Mouse (Mus musculus): ENCODE results near the gene Cdk12. TPM values are rescaled to one million over a fixed set of nuclear protein-coding genes. Genes with fewer than 3 reads are reported as not detected.
A peak's percentile ranks its signal among the peaks of the same experiment; 100 is the strongest.

The Cdk12 gene
- polyA plus RNA-seq, 1 experiment from 2014 or later: 6.7 TPM

DNA sequence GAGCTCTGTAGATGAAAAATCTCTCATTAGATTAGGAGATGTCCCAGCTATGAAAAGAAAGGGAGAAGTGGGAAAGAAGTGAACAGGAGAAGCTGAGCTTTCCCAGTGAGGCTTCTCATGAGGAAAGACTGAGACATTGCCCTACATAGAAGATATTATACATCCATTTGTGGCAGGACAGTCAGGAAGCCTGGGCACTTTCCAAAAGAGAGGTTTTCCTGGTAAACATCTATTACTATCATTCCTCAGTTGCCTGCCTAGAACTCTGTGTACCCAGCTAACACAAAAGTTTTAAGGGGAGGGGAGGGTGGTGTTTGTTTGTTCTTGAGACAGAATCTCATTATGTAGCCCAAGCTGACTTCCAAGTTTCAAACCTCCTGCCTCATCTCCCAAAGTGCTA, 67.6 kb downstream of the Cdk12 start:
- ATAC-seq (no peak), DNase-seq (ENCODE audit: low spot score) (no peak)
- no peak overlapping the region for H3K4me3 ChIP-seq (ENCODE audit: low read depth, low read length)
- no peak overlapping the region for H3K27ac ChIP-seq (ENCODE audit: low read length)
- no peaks in the 10 kb centered on the region for H3K9me3 ChIP-seq (ENCODE audit: low read length)
- no peak for TF ChIP-seq EP300 (IDR thresholded peaks at IDR 0.05)
- no peak for TF ChIP-seq CTCF (IDR thresholded peaks at IDR 0.05)
- H3K4me1 ChIP-seq (ENCODE audit: insufficient read depth, low read depth, low read length): no peaks in the 10 kb centered on the region
- no peak overlapping the region for H3K4me2 ChIP-seq (replicated peaks; ENCODE audit: low read depth, low read length)
- no peaks in the 10 kb centered on the region for H3K27me3 ChIP-seq (replicated peaks; ENCODE audit: insufficient read depth, low read length)
- H3K36me3 ChIP-seq (ENCODE audit: insufficient read depth, low read length): peaks cover 24% of the 10 kb centered on the region; the same call in 1 of the 2 replicates
- H3K9ac ChIP-seq (replicated peaks; ENCODE audit: low read depth): no peak overlapping the region

- no peak overlapping the region for H3K4me3 ChIP-seq (ENCODE audit: low read depth, low read length)
- no peaks in the 10 kb centered on the region for H3K9me3 ChIP-seq (ENCODE audit: low read length)
- H3K4me1 ChIP-seq (ENCODE audit: insufficient read depth, low read depth, low read length): no peaks in the 10 kb centered on the region
- ATAC-seq: no peak
- H3K36me3 ChIP-seq (ENCODE audit: insufficient read depth, low read length): no peaks in the 10 kb centered on the region
- no peak for DNase-seq (ENCODE audit: low spot score)
- 38% methylated on average over 9 of the region's 9 CpGs for WGBS
- no peak overlapping the region for H3K4me2 ChIP-seq (replicated peaks; ENCODE audit: low read depth, low read length)
- H3K27me3 ChIP-seq (replicated peaks; ENCODE audit: insufficient read depth, low read length): no peaks in the 10 kb centered on the region
- TF ChIP-seq EP300 (IDR thresholded peaks at IDR 0.05) (no peak), CTCF (IDR thresholded peaks at IDR 0.05) (no peak)
- H3K27ac ChIP-seq (ENCODE audit: low read length): no peak overlapping the region
- no peak overlapping the region for H3K9ac ChIP-seq (replicated peaks; ENCODE audit: low read depth)
Measured at GRCm38 (mm10) chr11:98283740-98284139, 80.9 kb downstream of the Cdk12 start.

GRCm38 (mm10) chr11:98284230-98284629, 81.4 kb downstream of the Cdk12 start:
- H3K4me2 ChIP-seq (replicated peaks; ENCODE audit: low read depth, low read length): no peak overlapping the region
- H3K9ac ChIP-seq (replicated peaks; ENCODE audit: low read depth): no peak overlapping the region
- no peaks in the 10 kb centered on the region for H3K9me3 ChIP-seq (ENCODE audit: low read length)
- no peaks in the 10 kb centered on the region for H3K27me3 ChIP-seq (replicated peaks; ENCODE audit: insufficient read depth, low read length)
- H3K4me1 ChIP-seq (ENCODE audit: insufficient read depth, low read depth, low read length): no peaks in the 10 kb centered on the region
- H3K27ac ChIP-seq (ENCODE audit: low read length): no peak overlapping the region
- no peak for ATAC-seq
- no peak for DNase-seq (ENCODE audit: low spot score)
- TF ChIP-seq EP300 (IDR thresholded peaks at IDR 0.05): no peak
- no peak for TF ChIP-seq CTCF (IDR thresholded peaks at IDR 0.05)
- H3K36me3 ChIP-seq (ENCODE audit: insufficient read depth, low read length): no peaks in the 10 kb centered on the region
- H3K4me3 ChIP-seq (ENCODE audit: low read depth, low read length): no peak overlapping the region
- WGBS: under 1% methylated on average over 15 of the region's 17 CpGs

GRCm38 (mm10) chr11:98285368-98285767, 82.5 kb downstream of the Cdk12 start:
- H3K4me1 ChIP-seq (ENCODE audit: insufficient read depth, low read depth, low read length): no peaks in the 10 kb centered on the region
- no peaks in the 10 kb centered on the region for H3K9me3 ChIP-seq (ENCODE audit: low read length)
- ATAC-seq: no peak
- no peak overlapping the region for H3K9ac ChIP-seq (replicated peaks; ENCODE audit: low read depth)
- H3K27me3 ChIP-seq (replicated peaks; ENCODE audit: insufficient read depth, low read length): no peaks in the 10 kb centered on the region
- no peak for TF ChIP-seq CTCF (IDR thresholded peaks at IDR 0.05)
- no peak for TF ChIP-seq EP300 (IDR thresholded peaks at IDR 0.05)
- WGBS: 27% methylated on average over 2 of the region's 2 CpGs
- no peak overlapping the region for H3K4me3 ChIP-seq (ENCODE audit: low read depth, low read length)
- H3K36me3 ChIP-seq (ENCODE audit: insufficient read depth, low read length): no peaks in the 10 kb centered on the region
- peak; percentile 55 for DNase-seq (ENCODE audit: low spot score)
- no peak overlapping the region for H3K4me2 ChIP-seq (replicated peaks; ENCODE audit: low read depth, low read length)
- H3K27ac ChIP-seq (ENCODE audit: low read length): no peak overlapping the region

- DNase-seq (ENCODE audit: low spot score) (no peak), ATAC-seq (no peak)
- WGBS: 47% methylated on average over 5 of the region's 5 CpGs
- TF ChIP-seq EP300 (IDR thresholded peaks at IDR 0.05): no peak
- TF ChIP-seq CTCF (IDR thresholded peaks at IDR 0.05): no peak
- H3K9ac ChIP-seq (replicated peaks; ENCODE audit: low read depth): no peak overlapping the region
- no peak overlapping the region for H3K4me3 ChIP-seq (ENCODE audit: low read depth, low read length)
- H3K27me3 ChIP-seq (replicated peaks; ENCODE audit: insufficient read depth, low read length): no peaks in the 10 kb centered on the region
- no peaks in the 10 kb centered on the region for H3K9me3 ChIP-seq (ENCODE audit: low read length)
- no peaks in the 10 kb centered on the region for H3K4me1 ChIP-seq (ENCODE audit: insufficient read depth, low read depth, low read length)
- no peak overlapping the region for H3K4me2 ChIP-seq (replicated peaks; ENCODE audit: low read depth, low read length)
- H3K27ac ChIP-seq (ENCODE audit: low read length): no peak overlapping the region
- H3K36me3 ChIP-seq (ENCODE audit: insufficient read depth, low read length): no peaks in the 10 kb centered on the region
Measured at GRCm38 (mm10) chr11:98287531-98287930, 84.7 kb downstream of the Cdk12 start.

- TF ChIP-seq EP300 (IDR thresholded peaks at IDR 0.05): no peak
- no peak for TF ChIP-seq CTCF (IDR thresholded peaks at IDR 0.05)
- H3K4me2 ChIP-seq (replicated peaks; ENCODE audit: low read depth, low read length): no peak overlapping the region
- no peak overlapping the region for H3K27ac ChIP-seq (ENCODE audit: low read length)
- DNase-seq (ENCODE audit: low spot score): no peak
- H3K9ac ChIP-seq (replicated peaks; ENCODE audit: low read depth): no peak overlapping the region
- no peaks in the 10 kb centered on the region for H3K36me3 ChIP-seq (ENCODE audit: insufficient read depth, low read length)
- ATAC-seq: no peak
- 38% methylated on average over 7 of the region's 7 CpGs for WGBS
- no peaks in the 10 kb centered on the region for H3K4me1 ChIP-seq (ENCODE audit: insufficient read depth, low read depth, low read length)
- H3K27me3 ChIP-seq (replicated peaks; ENCODE audit: insufficient read depth, low read length): no peaks in the 10 kb centered on the region
- no peaks in the 10 kb centered on the region for H3K9me3 ChIP-seq (ENCODE audit: low read length)
- no peak overlapping the region for H3K4me3 ChIP-seq (ENCODE audit: low read depth, low read length)
Measured at GRCm38 (mm10) chr11:98287961-98288360, 85.1 kb downstream of the Cdk12 start.

GRCm38 (mm10) chr11:98289873-98290272, 87.0 kb downstream of the Cdk12 start:
- Histone ChIP-seq H3K36me3 (ENCODE audit: insufficient read depth, low read length) (no peaks in the 10 kb centered on the region), H3K4me2 (replicated peaks; ENCODE audit: low read depth, low read length) (no peak overlapping the region), H3K27me3 (replicated peaks; ENCODE audit: insufficient read depth, low read length) (no peaks in the 10 kb centered on the region), H3K4me3 (ENCODE audit: low read depth, low read length) (no peak overlapping the region), H3K9me3 (ENCODE audit: low read length) (no peaks in the 10 kb centered on the region), H3K9ac (replicated peaks; ENCODE audit: low read depth) (no peak overlapping the region), H3K27ac (ENCODE audit: low read length) (no peak overlapping the region), H3K4me1 (ENCODE audit: insufficient read depth, low read depth, low read length) (0 out of 2 replicates have a peak, but pooled peaks cover 3% of the 10 kb centered on the region)
- TF ChIP-seq EP300 (IDR thresholded peaks at IDR 0.05): no peak
- no peak for TF ChIP-seq CTCF (IDR thresholded peaks at IDR 0.05)
- ATAC-seq (no peak), DNase-seq (ENCODE audit: low spot score) (no peak)
- 44% methylated on average over 13 of the region's 13 CpGs for WGBS

All from lung, postnatal 0 days (tissue).